Mouse (Mus musculus): Measurements from ENCODE around the gene Gm11554.

DNA sequence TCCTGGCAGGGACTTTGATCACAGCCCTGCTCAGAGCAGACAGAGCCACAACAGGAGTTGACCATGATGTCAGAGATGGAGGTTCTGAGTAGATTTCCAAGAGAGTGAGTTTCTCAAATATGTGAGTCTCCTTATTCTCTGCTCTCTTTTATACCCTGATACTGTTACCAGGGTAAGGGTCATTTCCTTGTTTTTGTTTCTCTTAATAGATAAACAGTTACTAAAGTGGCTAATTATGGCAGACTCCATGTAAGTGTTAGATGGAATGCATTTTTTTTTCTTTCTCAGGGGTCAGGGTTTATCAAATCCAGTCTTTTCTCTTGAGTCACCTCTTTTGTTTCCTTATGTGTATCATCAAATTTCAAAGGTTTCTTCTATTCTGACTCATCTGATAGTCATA lies 47.3 kb upstream of the Gm11554 start, which contains the start of gene Krtap4-16:
- TF ChIP-seq POLR2A (IDR thresholded peaks at IDR 0.05; ENCODE audit: insufficient read length, low read depth) (no peak), USF1 (IDR thresholded peaks at IDR 0.05; ENCODE audit: low read depth) (no peak), MAX (IDR thresholded peaks at IDR 0.05; ENCODE audit: low read depth) (no peak), E2F4 (IDR thresholded peaks at IDR 0.05; ENCODE audit: insufficient read depth) (no peak), REST (IDR thresholded peaks at IDR 0.05; ENCODE audit: insufficient read depth, insufficient read length) (no peak), MYOD1 (IDR thresholded peaks at IDR 0.05; ENCODE audit: control insufficient read depth in 1 of 3, insufficient read length in 2 of 3, low read depth in 2 of 3) (no peak), TCF12 (IDR thresholded peaks at IDR 0.05; ENCODE audit: insufficient read depth, poor library complexity, severe bottlenecking) (no peak)

Measured in myocyte (in vitro differentiated cells).